Mouse (Mus musculus): ENCODE measurements around the gene Fat3. TPM values are rescaled to one million over a fixed set of nuclear protein-coding genes. Genes with fewer than 3 reads are reported as not detected.

Fat3 gene
- total RNA-seq, 2 experiments from 2014 or later: 1.6 to 1.7 TPM

DNA sequence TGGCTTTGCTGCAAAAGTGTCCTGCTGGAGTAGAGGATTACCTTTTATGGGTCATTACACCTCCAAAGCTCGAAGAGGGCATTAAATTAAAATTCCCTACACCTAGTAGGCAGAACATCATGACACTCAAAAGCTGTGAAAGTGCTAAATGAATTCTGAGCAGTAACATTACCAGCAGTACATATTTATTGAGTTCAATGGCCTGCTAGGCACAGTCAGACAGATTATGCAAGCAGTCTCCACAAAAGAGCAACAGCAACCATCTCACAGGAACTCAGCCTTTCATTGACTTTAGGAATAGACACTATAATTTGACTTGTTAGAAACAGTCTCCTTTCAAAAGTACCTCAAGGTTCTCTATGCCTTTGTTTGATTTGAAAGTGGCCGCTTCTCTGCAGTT lies 426.4 kb downstream of the Fat3 start:
- intact Hi-C loops (cut with DNase I; ENCODE audit: low total_unique reads): no loop called here
- DNase-seq: no peak

GRCm38 (mm10) chr9:16074116-16074515 lies 427.0 kb downstream of the Fat3 start:
- DNase-seq: no peak
- intact Hi-C loops (cut with DNase I; ENCODE audit: low total_unique reads): no loop called here

- no peak for DNase-seq
- intact Hi-C loops (cut with DNase I; ENCODE audit: low total_unique reads): no loop called here
These were observed 437.6 kb downstream of the Fat3 start for GRCm38 (mm10) chr9:16063447-16063846.

DNA sequence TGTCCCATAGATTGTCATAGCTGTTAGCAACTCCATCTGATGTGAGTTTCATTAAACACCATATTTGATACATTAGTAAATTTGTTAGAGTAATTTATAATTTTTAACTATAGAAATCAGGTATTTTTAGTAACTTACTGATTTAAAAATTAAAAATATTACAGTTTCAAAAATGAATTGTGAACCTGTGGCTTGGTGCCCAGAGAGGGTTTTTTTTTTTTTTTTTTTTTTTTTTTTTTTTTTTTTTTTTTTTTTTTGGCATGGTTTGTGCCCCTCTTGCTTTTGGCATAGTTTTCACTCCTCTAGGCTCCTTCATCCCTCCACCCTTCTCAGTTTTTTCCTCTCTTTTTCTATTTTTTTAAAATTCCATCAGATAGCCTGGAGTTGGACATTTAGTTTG lies 438.6 kb downstream of the Fat3 start:
- no peak for DNase-seq
- intact Hi-C loops (cut with DNase I; ENCODE audit: low total_unique reads): no loop called here

- DNase-seq: no peak
- intact Hi-C loops (cut with DNase I; ENCODE audit: low total_unique reads): no loop called here
These were observed 454.4 kb downstream of the Fat3 start for GRCm38 (mm10) chr9:16046686-16047085.

GRCm38 (mm10) chr9:16037375-16037774 lies 463.7 kb downstream of the Fat3 start:
- DNase-seq: no peak
- intact Hi-C loops (cut with DNase I; ENCODE audit: low total_unique reads): no loop called here

DNA sequence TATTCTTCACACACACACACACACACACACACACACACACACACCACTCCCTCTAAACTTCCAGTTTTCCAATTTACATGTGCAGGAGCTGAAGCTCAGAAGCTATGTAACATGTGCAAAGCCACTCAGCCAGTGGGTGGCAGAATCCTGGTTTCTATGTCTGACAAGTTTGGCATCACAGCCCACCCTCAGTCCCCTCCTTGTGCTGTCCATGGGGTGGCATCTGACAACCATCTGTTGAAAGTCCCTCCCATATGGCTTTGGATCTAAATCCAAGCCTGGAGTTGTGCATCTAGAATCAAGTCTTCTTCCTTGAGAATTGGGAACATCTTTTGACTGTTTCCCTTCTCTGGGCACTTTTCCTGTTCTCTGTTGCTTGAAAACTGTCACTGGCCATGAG lies 464.7 kb downstream of the Fat3 start:
- intact Hi-C loops (cut with DNase I; ENCODE audit: low total_unique reads): no loop called here
- DNase-seq: no peak

DNA sequence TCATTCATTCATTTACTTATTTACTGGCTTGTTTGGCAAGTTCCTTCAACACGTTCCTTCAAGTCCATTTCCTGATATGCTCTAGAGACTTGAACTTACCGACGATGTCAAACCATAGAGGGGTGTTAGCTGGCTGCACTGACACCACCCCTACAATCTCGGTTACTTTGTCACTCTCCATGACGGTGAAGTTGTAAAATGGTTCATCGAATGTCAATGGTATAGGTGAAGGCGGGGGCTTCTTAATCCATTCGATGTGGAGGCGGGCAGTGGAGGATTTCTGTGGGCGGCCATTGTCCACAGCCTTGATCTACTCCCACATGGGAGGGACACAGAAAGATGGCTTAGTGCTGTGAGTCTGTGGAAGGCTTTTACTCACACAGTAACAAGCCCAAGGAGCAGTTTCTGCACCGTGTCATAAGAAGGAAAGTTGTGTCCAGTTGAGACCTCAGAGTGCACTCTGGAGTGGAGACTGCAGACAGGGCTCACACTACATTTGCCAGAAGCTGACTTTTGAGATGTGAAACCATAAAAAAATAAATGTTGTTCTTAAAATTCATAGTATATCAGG lies 471.3 kb downstream of the Fat3 start:
- DNase-seq: no peak
- intact Hi-C loops (cut with DNase I; ENCODE audit: low total_unique reads): no loop called here

DNA sequence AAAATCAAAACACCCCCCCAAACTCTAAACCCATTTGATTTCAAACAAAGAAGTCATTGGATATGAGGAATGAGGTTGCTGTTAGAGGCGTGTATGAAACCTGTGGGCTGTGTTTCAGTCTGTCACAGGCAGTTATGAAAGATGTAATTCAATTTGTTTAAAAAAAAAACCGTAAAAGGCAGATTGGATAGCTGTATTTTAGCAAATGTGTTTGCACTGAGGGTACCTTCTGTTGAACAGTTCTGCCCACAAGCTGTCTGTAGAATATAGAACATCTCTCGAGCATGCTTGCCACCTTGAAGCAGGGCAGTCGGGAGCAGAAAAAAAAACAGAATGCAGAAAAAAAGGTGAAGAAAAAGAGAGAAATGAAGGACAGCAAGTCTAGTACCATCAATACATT lies 472.0 kb downstream of the Fat3 start:
- DNase-seq: no peak
- intact Hi-C loops (cut with DNase I; ENCODE audit: low total_unique reads): no loop called here

DNA sequence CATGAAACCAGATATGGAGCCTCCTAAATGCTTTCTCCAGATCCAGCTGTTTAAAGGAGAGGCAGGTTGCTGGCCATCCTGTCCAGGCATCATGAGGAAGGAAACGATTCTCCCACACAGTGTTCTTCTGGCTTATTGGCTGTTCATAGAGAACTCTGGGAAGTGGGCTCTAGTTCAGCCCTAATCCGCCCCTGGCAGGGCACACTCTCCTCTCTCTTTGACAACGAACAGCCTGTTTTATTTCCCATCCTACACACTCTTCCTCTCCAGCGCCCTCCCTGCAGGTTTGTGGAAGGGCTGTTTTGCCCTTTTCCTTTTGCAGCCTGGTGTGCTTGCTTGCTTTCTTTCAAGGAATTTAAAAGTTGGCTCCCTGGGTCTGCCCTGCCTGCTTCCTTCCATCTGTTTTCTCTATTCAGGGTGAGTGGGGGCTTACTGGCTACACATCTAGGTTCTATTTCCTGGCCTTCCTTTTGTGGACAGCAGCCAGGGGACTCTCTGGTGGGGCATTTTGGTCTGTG lies 472.6 kb downstream of the Fat3 start:
- peak; percentile 36 for DNase-seq
- intact Hi-C loops (cut with DNase I; ENCODE audit: low total_unique reads): no loop called here

DNA sequence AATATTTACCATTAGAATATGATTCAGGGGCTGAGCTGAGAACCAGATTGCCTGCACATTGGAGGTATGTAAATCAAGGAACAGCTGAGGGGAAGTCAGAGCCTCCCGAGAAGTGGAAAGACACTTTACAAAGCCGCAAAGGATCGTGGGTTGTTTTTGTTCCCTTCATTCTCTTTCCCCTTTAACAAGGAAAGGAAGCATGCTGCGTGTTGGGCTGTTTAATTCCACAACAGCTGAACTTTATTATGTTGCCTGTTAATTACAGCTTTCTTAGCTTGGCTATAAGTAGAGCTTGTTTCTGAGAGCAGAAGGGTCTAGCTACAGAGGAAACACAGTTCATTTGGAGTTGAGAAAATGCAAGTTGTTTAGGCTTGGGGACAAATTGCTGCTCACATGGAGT lies 475.0 kb downstream of the Fat3 start:
- intact Hi-C loops (cut with DNase I; ENCODE audit: low total_unique reads): no loop called here
- no peak for DNase-seq

DNA sequence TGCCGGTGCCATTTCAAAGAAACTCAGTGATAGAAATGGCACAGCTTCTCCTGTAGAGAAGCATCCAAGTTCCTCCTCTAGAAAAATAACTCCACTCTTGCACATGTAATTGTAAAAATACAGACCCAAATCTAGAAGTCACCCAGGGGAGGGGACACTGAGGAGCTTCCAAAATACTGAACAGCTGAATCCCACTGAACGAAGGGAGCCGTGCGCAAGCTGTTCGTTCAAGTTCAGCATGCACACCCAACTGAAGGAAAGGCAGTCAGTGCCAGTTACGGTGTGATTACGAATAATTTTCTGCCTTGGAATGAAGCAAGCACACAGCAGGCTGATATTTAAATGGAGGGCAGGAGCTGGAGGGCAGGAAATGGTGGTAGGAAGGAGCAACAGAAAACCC lies 476.4 kb downstream of the Fat3 start:
- DNase-seq: no peak
- intact Hi-C loops (cut with DNase I; ENCODE audit: low total_unique reads): no loop called here

DNA sequence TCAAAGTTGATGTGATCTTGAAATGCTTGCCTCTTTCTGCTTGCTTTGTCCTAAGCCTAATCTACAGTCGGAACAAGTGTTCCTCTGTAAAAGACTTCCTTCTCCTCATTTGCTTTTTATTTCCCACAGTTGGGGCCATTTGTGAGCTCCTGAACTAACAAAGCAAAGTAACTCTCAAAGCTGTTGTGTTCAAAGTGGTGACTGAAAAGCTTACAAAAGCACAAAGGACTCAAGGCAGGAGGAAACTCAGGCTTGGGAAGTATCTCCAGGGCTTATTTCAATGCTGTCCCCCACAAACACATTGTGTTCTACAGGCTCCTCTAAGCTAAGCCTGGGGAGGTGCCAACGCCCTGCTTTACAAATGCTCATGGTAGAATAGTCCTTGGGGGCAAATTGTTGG lies 487.0 kb downstream of the Fat3 start:
- no peak for DNase-seq
- intact Hi-C loops (cut with DNase I; ENCODE audit: low total_unique reads): no loop called here

GRCm38 (mm10) chr9:16011382-16011781 lies 489.7 kb downstream of the Fat3 start:
- DNase-seq: no peak
- intact Hi-C loops (cut with DNase I; ENCODE audit: low total_unique reads): no loop called here

GRCm38 (mm10) chr9:16007516-16007915 lies 493.6 kb downstream of the Fat3 start:
- intact Hi-C loops (cut with DNase I; ENCODE audit: low total_unique reads): no loop called here
- DNase-seq: no peak

DNA sequence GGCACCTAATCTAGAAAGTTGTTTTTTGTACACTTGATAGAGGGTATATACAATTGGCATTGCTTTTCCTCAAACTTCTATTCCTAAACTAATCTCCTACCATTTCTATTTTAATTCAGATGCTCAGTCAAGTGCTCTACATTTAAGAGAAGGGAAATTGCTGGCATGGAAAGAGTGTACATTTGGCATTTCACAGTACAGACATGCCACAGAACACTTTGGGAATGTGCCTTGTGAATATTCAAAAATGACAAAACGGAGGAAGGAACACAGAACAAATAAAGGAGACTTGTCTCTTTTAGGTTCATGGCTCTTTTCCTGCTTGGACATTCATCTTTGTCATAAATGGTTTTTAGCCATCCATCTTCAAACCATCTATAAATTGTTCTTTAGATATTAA lies 498.1 kb downstream of the Fat3 start:
- intact Hi-C loops (cut with DNase I; ENCODE audit: low total_unique reads): no loop called here
- DNase-seq: no peak

GRCm38 (mm10) chr9:15994762-15995161 lies 506.3 kb downstream of the Fat3 start:
- DNase-seq: no peak
- intact Hi-C loops (cut with DNase I; ENCODE audit: low total_unique reads): no loop called here

GRCm38 (mm10) chr9:15994177-15994576 lies 506.9 kb downstream of the Fat3 start:
- intact Hi-C loops (cut with DNase I; ENCODE audit: low total_unique reads): no loop called here
- DNase-seq: no peak

DNA sequence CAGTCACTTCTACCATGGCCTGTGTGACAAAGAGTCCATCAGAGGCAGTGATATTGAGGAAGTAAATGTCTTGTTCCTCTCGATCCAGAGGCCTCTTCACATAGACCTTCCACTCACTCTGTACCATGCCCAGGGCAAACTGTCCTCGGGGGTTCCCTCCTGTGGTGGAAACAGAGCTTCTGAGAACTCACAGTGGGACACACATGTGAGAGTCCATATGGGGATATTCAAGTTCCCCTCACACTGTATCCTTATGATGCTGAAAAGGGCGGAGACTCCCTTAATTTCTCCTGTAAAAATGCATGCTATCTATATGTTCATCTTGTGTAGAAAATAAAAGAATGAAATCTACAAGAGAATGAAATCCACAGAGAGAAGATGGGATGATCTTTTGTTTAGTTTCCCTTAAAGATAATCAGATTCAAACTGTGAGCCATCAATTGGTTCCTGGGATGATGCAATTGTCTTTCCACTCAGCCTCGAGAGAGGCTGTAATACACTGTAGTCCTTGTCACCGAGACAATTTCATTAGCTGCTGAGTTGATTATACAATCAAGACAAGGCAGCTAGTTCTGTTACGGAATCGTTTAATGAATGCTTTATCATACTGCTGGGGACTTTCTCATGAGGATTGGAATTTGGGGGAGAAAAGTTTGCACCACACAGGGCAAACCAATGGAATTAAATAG lies 508.8 kb downstream of the Fat3 start:
- DNase-seq: no peak
- intact Hi-C loops (cut with DNase I; ENCODE audit: low total_unique reads): no loop called here

DNA sequence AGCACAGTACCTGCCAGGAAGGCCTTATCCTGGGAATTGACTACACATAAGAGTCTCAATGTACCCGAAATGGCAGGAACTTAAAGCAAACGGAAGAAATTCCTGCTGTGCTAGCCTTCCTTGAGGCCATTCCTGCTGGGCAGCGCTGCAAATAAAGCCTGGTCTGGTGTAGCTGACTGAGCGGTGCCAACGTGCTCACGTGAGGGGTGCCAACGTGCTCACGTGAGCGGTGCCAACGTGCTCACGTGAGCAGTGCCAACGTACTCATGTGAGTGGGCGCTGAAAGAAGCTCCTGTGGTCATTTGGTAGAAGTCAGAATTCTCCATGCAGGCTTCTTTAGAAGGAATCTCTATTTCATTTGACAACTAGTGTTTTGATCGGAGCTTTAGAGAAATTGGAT lies 522.8 kb downstream of the Fat3 start:
- intact Hi-C loops (cut with DNase I; ENCODE audit: low total_unique reads): no loop called here
- DNase-seq: no peak

GRCm38 (mm10) chr9:15976959-15977663 lies 524.0 kb downstream of the Fat3 start:
- intact Hi-C loops (cut with DNase I; ENCODE audit: low total_unique reads): no loop called here
- peak; percentile 26 for DNase-seq
